Mouse (Mus musculus) CH12.LX (cell line): Measurements from ENCODE around the gene Cacnb2. TPM values are rescaled to one million over a fixed set of nuclear protein-coding genes. Genes with fewer than 3 reads are reported as not detected.

ENCODE experiments used
- DNase-seq: peaks from one replicate; pipeline ENCODE4 v3.0.0-alpha.2; 2013; ENCODE audit errors: extremely low read depth
- H3K27ac ChIP-seq: 2 replicates; pipeline ENCODE4 v1.5.1; 2012; ENCODE audit warnings: low read depth, mild to moderate bottlenecking, control low read depth, moderate library complexity; ENCODE audit not compliant: insufficient read depth
- H3K27me3 ChIP-seq: replicated peaks from 2 replicates; pipeline ENCODE3; 2012; ENCODE audit warnings: inconsistent platforms
- H3K36me3 ChIP-seq, 2 experiments: replicated peaks in 1 of 2; 2 replicates each; pipeline versions ENCODE3 to v1.6.1; 2012; ENCODE audit warnings: inconsistent platforms in 1 of 2, low read length in 1 of 2, mild to moderate bottlenecking in 1 of 2, mixed read lengths in 1 of 2, moderate library complexity in 1 of 2; ENCODE audit not compliant: control insufficient read depth in 1 of 2, insufficient read depth in 1 of 2
- H3K4me1 ChIP-seq, 2 experiments: 2 replicates each; pipeline ENCODE4 v1.6.1; 2012; ENCODE audit warnings: inconsistent platforms in 1 of 2, moderate library complexity in 1 of 2; ENCODE audit not compliant: insufficient read depth in 2 of 2, control insufficient read depth in 1 of 2
- H3K4me2 ChIP-seq: 2 replicates; pipeline ENCODE4 v1.6.1; 2012; ENCODE audit warnings: low read depth, mild to moderate bottlenecking, control low read depth; ENCODE audit not compliant: poor library complexity, insufficient read depth, severe bottlenecking
- H3K4me3 ChIP-seq, 3 experiments: fragments of 150-350 bp in 1 of 3; sonication (generic) in 1 of 3; replicated peaks in 1 of 3; 2 replicates each; pipeline versions ENCODE3 to v1.5.1; 2011 to 2012; ENCODE audit warnings: low read depth in 2 of 3, low read length in 2 of 3, mild to moderate bottlenecking in 2 of 3, moderate library complexity in 2 of 3, control low read depth in 1 of 3, improper control_type of control experiment in 1 of 3, inconsistent platforms in 1 of 3, mixed read lengths in 1 of 3; ENCODE audit not compliant: poor library complexity in 1 of 3
- H3K79me2 ChIP-seq: replicated peaks from 2 replicates; pipeline ENCODE4 v1.6.1; 2012; ENCODE audit warnings: mild to moderate bottlenecking, moderate library complexity; ENCODE audit not compliant: control insufficient read depth, poor library complexity, insufficient read depth, severe bottlenecking; ENCODE audit errors: extremely low read depth
- H3K9ac ChIP-seq: 2 replicates; pipeline ENCODE4 v1.6.1; 2012; ENCODE audit warnings: low read depth, mild to moderate bottlenecking, control low read depth, moderate library complexity; ENCODE audit not compliant: insufficient read depth
- H3K9me3 ChIP-seq: replicated peaks from 2 replicates; pipeline ENCODE3; 2012; ENCODE audit warnings: low read length, inconsistent platforms, mixed read lengths
- BHLHE40 ChIP-seq: IDR thresholded peaks from 2 replicates; pipeline ENCODE4 v1.6.1; 2011; ENCODE audit warnings: mild to moderate bottlenecking, low read depth, low read length, improper control_type of control experiment
- CHD1 ChIP-seq: IDR thresholded peaks from 2 replicates; pipeline ENCODE4 v1.6.1; 2012; ENCODE audit warnings: low read depth, low read length, improper control_type of control experiment, inconsistent platforms
- CHD2 ChIP-seq: IDR thresholded peaks from 2 replicates; pipeline ENCODE4 v1.6.1; 2011; ENCODE audit warnings: low read length, improper control_type of control experiment
- CTCF ChIP-seq, 2 experiments: IDR thresholded peaks in 1 of 2; conservative IDR thresholded peaks in 1 of 2; 2 replicates each; pipeline ENCODE4 v1.5.1; 2011 to 2012; ENCODE audit warnings: low read depth in 2 of 2, low read length in 2 of 2, improper control_type of control experiment in 1 of 2, inconsistent platforms in 1 of 2, mild to moderate bottlenecking in 1 of 2, moderate library complexity in 1 of 2
- ELF1 ChIP-seq: IDR thresholded peaks from 2 replicates; pipeline ENCODE4 v1.6.1; 2014; ENCODE audit warnings: low read depth, mild to moderate bottlenecking, inconsistent platforms, low read length, improper control_type of control experiment
- GABPA ChIP-seq: IDR thresholded peaks from 2 replicates; pipeline ENCODE4 v1.6.1; 2012; ENCODE audit warnings: low read depth, low read length, improper control_type of control experiment, inconsistent platforms; ENCODE audit not compliant: insufficient replicate concordance
- HCFC1 ChIP-seq: IDR thresholded peaks from 2 replicates; pipeline ENCODE4 v1.6.1; 2012; ENCODE audit warnings: low read depth, mild to moderate bottlenecking, inconsistent platforms, low read length, improper control_type of control experiment
- IRF4 ChIP-seq: IDR thresholded peaks from 2 replicates; pipeline ENCODE4 v1.6.1; 2014; ENCODE audit warnings: low read depth, mild to moderate bottlenecking, inconsistent platforms, low read length, improper control_type of control experiment
- JUN ChIP-seq: IDR thresholded peaks from 2 replicates; pipeline ENCODE4 v1.6.1; 2011; ENCODE audit warnings: low read depth, mild to moderate bottlenecking, low read length, improper control_type of control experiment, moderate library complexity; ENCODE audit not compliant: insufficient read depth
- KAT2A ChIP-seq: IDR thresholded peaks from 2 replicates; pipeline ENCODE4 v1.6.1; 2012; ENCODE audit warnings: low read length, improper control_type of control experiment, inconsistent platforms; ENCODE audit not compliant: insufficient replicate concordance
- MAFK ChIP-seq: IDR thresholded peaks from 2 replicates; pipeline ENCODE4 v1.6.1; 2011; ENCODE audit warnings: low read length, improper control_type of control experiment; ENCODE audit not compliant: insufficient replicate concordance
- MAX ChIP-seq: IDR thresholded peaks from 2 replicates; pipeline ENCODE4 v1.6.1; 2011; ENCODE audit warnings: low read length, improper control_type of control experiment
- MAZ ChIP-seq: IDR thresholded peaks from 2 replicates; pipeline ENCODE4 v1.6.1; 2012; ENCODE audit warnings: low read depth, mild to moderate bottlenecking, inconsistent platforms, low read length, improper control_type of control experiment, moderate library complexity
- MYC ChIP-seq: IDR thresholded peaks from 2 replicates; pipeline ENCODE4 v1.6.1; 2011; ENCODE audit warnings: low read depth, mild to moderate bottlenecking, improper control_type of control experiment, low read length
- PAX5 ChIP-seq: IDR thresholded peaks from 2 replicates; pipeline ENCODE4 v1.6.1; 2012; ENCODE audit warnings: low read length, inconsistent platforms, mixed read lengths
- POLR2AphosphoS2 ChIP-seq: IDR thresholded peaks from 2 replicates; pipeline ENCODE4 v1.6.1; 2011; ENCODE audit warnings: low read depth, low read length, improper control_type of control experiment
- RCOR1 ChIP-seq: conservative IDR thresholded peaks from 2 replicates; pipeline ENCODE4 v1.6.1; 2012; ENCODE audit warnings: low read depth, mild to moderate bottlenecking, inconsistent platforms, low read length, improper control_type of control experiment
- TCF12 ChIP-seq: IDR thresholded peaks from 2 replicates; pipeline ENCODE4 v1.6.1; 2014; ENCODE audit warnings: low read depth, mild to moderate bottlenecking, inconsistent platforms, low read length, improper control_type of control experiment
- UBTF ChIP-seq: IDR thresholded peaks from 2 replicates; pipeline ENCODE4 v1.6.1; 2012; ENCODE audit warnings: low read depth, mild to moderate bottlenecking, inconsistent platforms, low read length, improper control_type of control experiment, moderate library complexity
- ZC3H11A ChIP-seq: IDR thresholded peaks from 2 replicates; pipeline ENCODE4 v1.6.1; 2012; ENCODE audit warnings: low read depth, mild to moderate bottlenecking, inconsistent platforms, low read length, improper control_type of control experiment
- dilution Hi-C: fragments of 300-500 bp; cut with MboI; formaldehyde crosslinking; loops from 2 replicates; pipeline ENCODE4 v1.14.3; 2020; ENCODE audit warnings: low sequenced_read_pairs; ENCODE audit not compliant: extremely low pct_unique_long_range_greater_than_20kb, extremely low pct_ligation_motif_present
- in situ Hi-C: fragments of 300-500 bp; cut with MboI; formaldehyde crosslinking; loops from 3 replicates; pipeline ENCODE4 v1.14.3; 2019; ENCODE audit warnings: low sequenced_read_pairs, low pct_ligation_motif_present, low pct_unique_long_range_greater_than_20kb, mixed read lengths
- polyA plus RNA-seq: library from polyadenylated mRNA; unstranded; fragments of >175 nt; gene quantifications from 2 replicates; pipeline ENCODE4 v1.2.1, GENCODE M21; 2012; ENCODE audit warnings: low read depth; ENCODE audit not compliant: insufficient read length
- total RNA-seq, 2 experiments: library from RNA; depleted of rRNA; stranded (reverse); fragments of 300-350 nt in 1 of 2; fragments of >200 nt in 1 of 2; gene quantifications; 2 replicates each; pipeline ENCODE4 v1.2.3; 2012 to 2014

Cacnb2 gene
- total and polyA plus RNA-seq, 3 experiments = 0.42 to 2.8 (median 0.93) TPM

GRCm38 (mm10) chr2:14929866-14930265, 327.0 kb downstream of the Cacnb2 start:
- Histone ChIP-seq H3K9ac (no peak overlapping the region), H3K4me3 (no peak overlapping the region), H3K79me2 (no peaks in the 10 kb centered on the region), H3K27me3 (no peaks in the 10 kb centered on the region), H3K4me1 (no peaks in the 10 kb centered on the region), H3K36me3 (no peaks in the 10 kb centered on the region), H3K4me2 (no peak overlapping the region), H3K9me3 (no peaks in the 10 kb centered on the region), H3K27ac (no peak overlapping the region)
- in situ Hi-C loops = no loop called here
- no peak for DNase-seq
- dilution Hi-C loops = no loop called here
- TF ChIP-seq JUN = no peak
- TF ChIP-seq KAT2A = no peak
- TF ChIP-seq CHD2 = no peak
- TF ChIP-seq RCOR1 = no peak

DNA sequence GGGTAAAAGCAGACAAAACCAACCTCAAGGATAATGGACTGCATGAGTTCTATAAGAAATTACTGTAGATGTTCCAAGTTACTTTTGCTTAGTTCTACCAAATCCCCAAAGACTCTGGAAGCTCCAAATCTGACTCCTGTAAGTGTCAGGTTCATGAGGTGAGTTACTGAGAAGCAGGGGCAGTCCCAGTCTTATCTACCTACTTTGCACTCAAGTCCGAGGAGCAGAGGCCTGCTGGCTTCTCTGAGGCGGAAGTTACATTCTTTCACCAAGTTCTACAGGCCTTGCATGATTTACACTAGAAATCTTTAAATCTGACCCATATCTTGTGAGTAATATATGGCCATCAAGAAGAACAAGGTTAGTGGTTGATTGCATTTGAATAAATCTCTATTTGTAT, 329.1 kb downstream of the Cacnb2 start:
- H3K27ac ChIP-seq = no peak overlapping the region
- no peak for TF ChIP-seq BHLHE40
- no peak for TF ChIP-seq IRF4
- TF ChIP-seq CTCF (conservative IDR thresholded peaks at IDR 0.05 in 1 of 2, IDR thresholded peaks at IDR 0.05 in 1 of 2; ENCODE audit: low read depth in 2 of 2, low read length in 2 of 2) = no peak
- no peak for TF ChIP-seq MYC
- TF ChIP-seq MAFK = no peak
- TF ChIP-seq ELF1 = no peak
- TF ChIP-seq GABPA = no peak
- no peak for TF ChIP-seq MAX
- no peak for TF ChIP-seq POLR2AphosphoS2
- no peak for TF ChIP-seq MAZ
- no peak for TF ChIP-seq CHD1
- TF ChIP-seq PAX5 = no peak
- no peak for TF ChIP-seq HCFC1
- TF ChIP-seq TCF12 = no peak
- no peak for TF ChIP-seq UBTF
- TF ChIP-seq ZC3H11A = no peak
- dilution Hi-C loops (no loop called here), in situ Hi-C loops (no loop called here)
- DNase-seq = no peak
- no peak overlapping the region for H3K4me2 ChIP-seq
- H3K4me3 ChIP-seq = no peak overlapping the region
- H3K4me1 ChIP-seq = no peaks in the 10 kb centered on the region
- peaks cover 3% of the 10 kb centered on the region for H3K9me3 ChIP-seq
- H3K27me3 ChIP-seq = no peaks in the 10 kb centered on the region
- H3K36me3 ChIP-seq = no peaks in the 10 kb centered on the region
- no peaks in the 10 kb centered on the region for H3K79me2 ChIP-seq
- no peak overlapping the region for H3K9ac ChIP-seq
